Mouse (Mus musculus): ENCODE measurements around the gene Pcmt1.
"Not testable (repeated sequence)": the region's sequence is repeated elsewhere in the genome, so short reads cannot be mapped to it uniquely, and the experiment has no call there.

The Pcmt1 gene

DNA sequence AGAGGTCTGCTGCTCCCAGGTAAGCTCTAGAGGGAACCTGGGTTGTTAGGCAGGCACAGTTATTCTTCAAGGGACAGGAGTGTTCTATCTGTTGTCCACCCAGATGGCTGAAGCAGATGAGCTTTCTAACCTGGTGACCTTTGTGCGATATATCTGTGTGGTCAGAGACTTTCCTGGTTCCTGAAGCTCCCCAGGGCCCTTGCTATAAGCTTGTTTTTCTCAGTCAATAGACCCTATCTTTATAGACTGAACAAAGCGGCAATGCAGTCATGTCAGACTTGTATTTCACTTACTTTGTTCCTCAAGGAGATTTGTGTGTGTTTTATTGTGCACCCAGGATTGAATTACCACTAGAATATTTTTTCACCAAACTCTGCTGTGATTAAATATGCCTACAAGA, 29.9 kb downstream of the Pcmt1 start:
- in situ Hi-C loops (cut with MboI, MseI) = loop anchor here in 1 of 2 experiments (25.0 kb wide), 1 partner anchor 1839 kb away; the partner anchor contains the start of genes Fbxo5 and Mtrf1l

DNA sequence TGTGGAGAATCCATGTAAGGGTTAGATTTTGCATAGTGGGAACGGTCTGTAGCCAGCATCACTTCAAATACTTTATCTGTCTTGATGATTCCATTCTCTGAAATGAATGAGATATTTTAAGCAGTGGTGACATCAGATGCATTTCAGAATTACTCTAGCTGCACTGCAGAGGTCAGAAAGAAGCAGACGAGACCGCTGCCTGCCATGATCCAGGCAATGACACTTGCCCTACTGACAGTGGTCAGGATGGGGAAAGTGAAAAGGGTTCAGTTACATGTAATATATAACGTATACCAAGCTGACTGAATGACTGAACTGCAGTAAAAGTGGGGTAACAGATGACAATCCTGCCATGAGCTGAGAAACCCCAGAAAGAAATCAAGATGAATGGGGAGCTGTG, 31.9 kb downstream of the Pcmt1 start:
- in situ Hi-C loops (cut with MboI, MseI) = no loop called here

DNA sequence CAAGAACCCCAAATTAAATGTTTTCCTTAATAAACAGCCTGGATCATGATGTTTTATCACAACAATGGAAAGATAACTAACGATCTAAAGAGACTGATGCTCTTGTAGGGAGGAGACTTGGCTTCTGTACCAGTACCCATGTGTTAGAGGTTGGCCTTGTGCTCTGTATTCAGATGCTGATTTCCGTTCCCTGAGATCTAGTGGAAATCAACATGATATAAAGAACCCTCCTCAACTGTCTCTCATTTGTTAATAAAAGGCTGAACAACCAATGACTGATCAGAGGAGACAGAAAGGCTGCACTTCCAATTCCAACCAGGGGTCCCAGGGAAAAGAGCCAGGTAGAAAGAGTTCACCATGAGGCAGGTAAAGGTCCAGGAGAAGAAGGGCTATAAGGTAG, 35.0 kb downstream of the Pcmt1 start:
- in situ Hi-C loops (cut with MboI, MseI) = no loop called here

DNA sequence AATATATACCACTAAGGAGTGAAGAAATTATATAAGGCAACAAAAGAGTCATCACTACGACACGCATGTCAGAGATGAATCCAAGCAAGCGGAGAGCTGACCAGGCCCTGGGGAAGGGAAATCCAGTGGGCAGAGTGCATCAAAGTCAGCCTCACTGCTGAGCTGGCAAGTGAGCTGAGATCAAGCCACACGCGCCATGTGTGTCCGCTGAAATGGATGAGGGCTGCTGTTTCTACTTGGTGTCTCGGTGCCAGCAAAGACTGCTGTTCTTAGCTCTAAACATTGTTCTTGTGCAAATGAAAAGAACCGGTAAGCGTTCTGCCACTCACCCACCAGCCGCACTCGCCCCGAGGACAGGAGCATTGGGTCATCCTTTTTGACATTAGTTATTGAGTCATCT, 40.6 kb downstream of the Pcmt1 start:
- in situ Hi-C loops (cut with MboI, MseI) = no loop called here

DNA sequence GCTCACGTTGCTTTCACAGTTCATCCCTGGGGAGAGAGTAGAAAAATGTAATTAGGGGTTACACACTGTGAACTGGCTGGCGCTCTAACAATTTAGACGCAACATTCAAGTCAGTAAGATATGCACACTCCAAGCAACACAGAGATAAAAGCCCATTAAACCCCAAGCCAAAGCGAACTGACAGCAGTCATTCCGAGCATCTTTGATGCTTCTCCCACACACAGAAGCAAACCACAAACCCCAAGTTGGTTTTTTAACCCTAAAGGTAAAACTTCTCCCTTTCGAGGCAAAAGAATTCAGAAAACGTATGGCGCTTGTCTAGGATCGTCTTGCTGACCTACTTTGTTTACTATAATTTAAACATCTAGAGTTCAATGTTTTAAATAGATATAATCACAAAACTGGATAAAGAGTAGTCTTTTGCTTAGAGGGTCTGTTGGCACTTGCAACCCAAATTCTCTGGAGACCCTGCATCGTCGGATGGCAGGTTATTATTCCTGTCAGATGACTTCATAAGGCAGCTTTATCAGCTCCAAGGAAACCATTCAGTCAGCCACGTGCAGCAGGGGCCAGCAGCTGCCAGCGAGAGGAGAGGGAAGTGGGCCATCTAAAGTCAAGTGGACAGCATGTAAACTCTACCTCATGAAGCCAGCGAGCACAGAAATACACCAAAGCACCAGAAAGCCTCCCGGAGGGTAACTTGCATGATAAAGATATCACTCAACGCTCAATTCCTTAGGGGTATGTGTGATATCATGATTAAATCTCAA, 49.8 kb downstream of the Pcmt1 start:
- in situ Hi-C loops (cut with MboI, MseI) = no loop called here

DNA sequence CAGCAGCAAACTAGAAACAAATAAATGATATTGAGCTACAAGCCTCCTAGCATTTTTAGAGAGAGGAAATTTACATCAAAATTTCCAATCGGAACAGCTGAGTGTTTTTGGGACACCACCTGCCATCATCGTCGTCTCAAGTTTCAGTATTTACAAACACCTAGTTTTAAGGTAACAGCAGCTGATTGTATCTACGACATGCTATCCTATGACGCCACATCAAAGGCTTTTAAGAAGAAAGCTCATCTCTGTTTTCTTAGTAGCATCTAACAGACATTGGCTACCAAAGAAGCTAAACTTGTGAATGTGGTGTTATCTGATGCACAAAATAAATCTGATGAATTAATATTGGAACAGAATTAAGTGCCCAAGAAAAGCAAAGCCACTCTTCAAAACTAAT, 50.6 kb downstream of the Pcmt1 start:
- in situ Hi-C loops (cut with MboI, MseI) = no loop called here

DNA sequence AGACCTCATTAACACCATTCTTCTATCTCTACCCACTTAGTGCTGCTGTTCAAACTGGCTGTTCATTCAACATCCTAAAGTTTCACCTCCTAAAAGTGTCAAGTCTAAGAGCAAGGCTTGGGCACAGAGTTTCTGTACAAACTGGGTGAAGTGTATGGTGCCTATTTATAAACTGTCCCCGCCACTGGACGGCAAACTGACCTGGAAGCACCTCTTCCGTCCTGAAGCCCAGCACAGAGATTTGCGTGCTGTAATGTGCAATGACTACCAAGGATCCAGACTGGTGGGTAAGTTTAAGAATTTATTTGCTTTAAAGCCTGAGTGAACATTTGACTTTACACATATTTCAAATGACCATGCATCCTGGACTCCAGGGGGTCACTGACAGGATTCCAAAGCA, 51.8 kb downstream of the Pcmt1 start:
- in situ Hi-C loops (cut with MboI, MseI) = no loop called here

DNA sequence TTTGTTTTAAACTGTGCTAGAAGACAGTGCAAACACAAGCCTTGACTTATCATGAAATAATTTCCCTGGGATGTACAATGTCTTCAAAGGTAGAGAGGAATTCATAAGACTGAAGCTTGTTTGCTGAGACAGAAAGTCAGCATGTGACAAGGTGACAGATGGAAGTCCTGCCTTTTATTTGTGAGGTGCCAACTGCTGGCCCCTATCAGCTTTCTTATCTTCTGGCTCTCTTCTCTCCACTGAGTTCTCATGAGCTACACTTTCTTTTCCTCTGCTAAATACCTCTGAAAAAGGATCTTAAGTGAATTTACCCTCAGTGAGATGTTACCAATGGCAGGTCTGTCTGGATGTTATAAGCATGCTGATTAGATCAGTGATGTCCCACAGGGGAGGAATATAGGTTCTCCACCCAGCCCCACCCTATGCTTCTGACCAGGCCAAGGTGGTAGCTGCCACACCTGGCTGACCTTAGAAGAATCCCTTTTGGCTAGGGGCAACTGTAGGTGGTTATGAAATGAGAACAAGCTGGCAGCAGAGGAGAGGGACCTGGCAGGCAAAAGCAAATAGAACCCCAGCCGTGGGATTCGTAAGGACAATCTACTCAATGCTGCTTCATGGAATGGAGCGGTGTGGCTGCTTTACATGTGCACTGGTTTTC, 56.9 kb downstream of the Pcmt1 start:
- in situ Hi-C loops (cut with MboI, MseI) = no loop called here

DNA sequence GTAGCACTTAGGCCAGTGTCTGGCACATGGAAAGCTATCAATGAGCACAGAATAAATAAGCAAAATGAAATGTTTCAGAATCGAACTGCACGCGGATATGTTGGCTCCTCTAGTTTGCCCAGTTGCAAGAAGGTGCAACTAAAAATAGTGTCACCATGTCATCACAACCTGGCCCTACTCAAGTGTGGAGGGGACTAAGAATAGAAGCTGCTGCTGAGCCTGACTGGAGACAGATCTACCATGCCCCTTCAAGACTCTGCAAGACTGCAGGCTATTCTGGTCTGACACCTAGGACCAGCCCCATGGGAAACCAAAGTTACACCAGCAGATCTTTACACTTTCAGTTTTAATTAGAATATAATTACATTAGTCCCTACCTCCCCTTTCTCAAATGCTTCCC, 58.6 kb downstream of the Pcmt1 start:
- in situ Hi-C loops (cut with MboI, MseI) = no loop called here

DNA sequence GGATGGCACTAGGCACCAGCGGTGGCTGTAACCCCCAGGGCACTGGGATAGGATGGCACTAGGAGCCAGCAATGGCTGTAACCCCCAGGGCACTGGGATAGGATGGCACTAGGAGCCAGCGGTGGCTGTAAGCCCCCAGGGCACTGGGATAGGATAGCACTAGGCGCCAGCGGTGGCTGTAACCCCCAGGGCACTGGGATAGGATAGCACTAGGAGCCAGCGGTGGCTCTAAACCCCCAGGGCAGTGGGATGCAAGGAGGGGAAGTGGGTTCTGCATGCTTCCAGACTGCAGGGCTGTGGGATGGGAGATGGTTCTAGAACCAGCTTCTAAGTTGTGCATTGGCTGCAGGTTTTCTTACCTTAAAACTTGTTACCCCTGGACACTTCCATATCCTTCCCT, 60.2 kb downstream of the Pcmt1 start:
- in situ Hi-C loops (cut with MboI, MseI) = no loop called here

DNA sequence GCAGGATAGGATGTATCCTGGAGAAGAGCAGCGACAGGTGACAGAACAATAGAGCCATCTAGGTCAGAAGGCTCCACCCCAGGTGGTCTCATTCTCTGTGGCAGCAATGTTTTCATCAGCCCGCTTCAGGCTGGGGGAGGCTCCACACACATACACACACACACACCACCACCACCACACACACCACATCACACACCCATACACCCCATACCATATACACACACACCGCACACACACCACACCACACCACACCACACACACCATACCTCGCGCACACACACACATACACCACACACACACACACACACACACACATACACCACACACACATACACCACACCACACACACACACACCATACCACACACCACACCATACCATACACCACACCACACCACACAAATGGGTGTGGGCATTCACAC, 61.1 kb downstream of the Pcmt1 start:
- in situ Hi-C loops (cut with MboI, MseI) = no loop called here

DNA sequence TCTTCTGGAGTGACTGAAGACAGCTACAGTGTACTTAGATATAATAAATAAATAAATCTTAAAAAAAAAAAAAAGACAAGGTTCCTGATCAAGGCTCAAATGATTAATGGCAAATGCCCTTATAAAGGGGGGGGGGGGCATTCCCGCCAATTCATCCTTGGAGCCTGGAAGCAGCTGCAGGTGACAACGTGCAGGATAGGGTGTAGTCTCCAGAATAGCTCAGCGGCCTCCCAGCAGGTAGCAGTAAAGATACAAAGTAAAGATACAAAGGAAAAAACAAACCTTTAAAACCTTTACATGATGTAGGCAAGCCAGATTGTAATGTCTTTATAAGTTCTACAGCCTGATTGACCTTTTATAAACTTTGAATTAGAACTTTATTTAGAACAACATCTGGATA, 63.4 kb downstream of the Pcmt1 start:
- in situ Hi-C loops (cut with MboI, MseI) = not testable (repeated sequence)

DNA sequence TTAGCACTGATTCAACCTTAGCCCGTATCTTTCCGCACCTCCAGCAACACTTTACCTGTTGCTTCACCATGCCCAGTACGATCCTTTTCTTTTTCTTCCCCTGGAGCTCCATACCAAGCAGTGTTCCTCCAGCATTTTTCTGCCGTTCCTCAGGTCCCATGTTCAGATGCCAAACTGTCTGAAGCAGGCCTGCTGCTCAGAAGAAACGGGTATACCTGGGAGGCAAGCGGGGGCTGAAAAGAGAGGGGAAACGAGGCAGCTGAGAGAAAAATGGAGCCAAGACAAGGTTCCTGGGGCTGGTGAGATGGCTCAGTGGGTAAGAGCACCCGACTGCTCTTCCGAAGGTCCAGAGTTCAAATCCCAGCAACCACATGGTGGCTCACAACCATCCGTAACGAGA, 63.8 kb downstream of the Pcmt1 start:
- in situ Hi-C loops (cut with MboI, MseI) = not testable (repeated sequence)

DNA sequence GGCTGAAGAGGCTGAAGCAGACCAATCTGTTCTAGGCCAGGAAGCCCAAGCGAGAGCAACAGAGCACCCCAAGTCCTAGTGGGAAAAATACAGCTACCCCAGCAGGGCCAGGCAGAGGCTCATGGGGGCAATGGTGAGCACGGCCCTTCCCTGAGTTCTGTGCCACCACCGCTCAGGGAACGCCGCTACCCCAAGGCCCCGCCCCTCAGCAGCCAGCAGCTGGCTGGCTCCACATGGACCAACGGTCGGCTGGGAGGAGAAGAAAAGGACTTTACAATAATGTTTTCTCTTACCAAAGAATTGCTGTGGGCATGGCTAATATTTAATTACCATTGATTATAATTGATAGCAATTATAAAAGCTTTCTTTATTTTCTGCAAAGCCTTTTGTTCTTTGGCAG, 66.1 kb downstream of the Pcmt1 start:
- in situ Hi-C loops (cut with MboI, MseI) = no loop called here

DNA sequence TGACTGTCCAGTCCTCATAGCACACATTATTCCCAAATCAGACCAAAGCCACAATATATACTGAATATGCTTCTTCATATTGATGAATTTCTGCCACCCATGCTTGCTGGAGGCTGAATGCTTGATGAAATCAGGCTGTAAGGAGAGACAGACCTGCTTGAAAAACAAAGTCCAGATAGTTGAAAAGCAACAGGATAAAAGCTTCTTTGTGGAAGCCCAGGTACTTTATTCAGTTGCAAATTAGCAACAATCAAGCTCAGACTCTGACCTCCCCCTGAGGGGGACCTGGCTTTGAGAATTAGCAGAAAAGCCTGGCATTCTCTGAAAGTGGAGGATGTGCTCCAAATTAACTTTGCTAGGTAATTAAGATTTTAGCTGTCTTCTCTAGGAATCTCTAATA, 68.7 kb downstream of the Pcmt1 start:
- in situ Hi-C loops (cut with MboI, MseI) = not testable (repeated sequence)

DNA sequence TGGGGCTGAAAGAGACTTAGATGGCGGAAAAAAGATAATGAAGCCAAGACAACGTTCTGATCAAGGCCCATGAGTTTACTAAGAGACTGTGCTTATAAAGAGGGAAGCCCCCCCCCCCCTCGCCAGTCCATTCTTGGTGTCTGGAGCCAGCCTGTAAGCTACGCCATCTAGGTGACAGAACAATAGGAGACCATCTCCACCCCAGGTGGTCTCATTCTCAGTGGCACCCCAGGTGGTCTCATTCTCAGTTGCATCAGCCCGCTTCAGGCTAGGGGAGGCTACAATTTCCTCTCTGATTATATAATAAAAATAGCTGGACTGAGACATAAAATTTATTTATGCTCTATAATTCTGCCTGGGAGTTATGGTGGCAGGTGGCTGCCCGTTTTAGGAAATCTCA, 69.3 kb downstream of the Pcmt1 start:
- in situ Hi-C loops (cut with MboI, MseI) = no loop called here

DNA sequence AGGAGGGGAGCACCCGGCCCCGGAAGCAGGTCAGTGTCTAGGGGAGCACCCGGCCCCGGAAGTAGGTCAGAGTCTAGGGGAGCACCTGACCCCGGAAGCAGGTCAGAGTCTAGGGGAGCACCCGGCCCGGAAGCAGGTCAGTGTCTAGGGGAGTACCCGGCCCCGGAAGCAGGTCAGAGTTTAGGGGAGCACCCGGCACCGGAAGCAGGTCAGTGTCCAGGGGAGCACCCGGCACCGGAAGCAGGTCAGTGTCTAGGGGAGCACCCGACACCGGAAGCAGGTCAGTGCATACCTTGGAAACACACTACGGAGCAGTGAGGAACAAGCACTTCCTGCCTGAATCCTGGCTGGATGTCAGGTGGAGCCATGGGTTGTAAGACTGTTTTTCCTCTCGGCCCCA, 72.3 kb downstream of the Pcmt1 start:
- in situ Hi-C loops (cut with MboI, MseI) = no loop called here

DNA sequence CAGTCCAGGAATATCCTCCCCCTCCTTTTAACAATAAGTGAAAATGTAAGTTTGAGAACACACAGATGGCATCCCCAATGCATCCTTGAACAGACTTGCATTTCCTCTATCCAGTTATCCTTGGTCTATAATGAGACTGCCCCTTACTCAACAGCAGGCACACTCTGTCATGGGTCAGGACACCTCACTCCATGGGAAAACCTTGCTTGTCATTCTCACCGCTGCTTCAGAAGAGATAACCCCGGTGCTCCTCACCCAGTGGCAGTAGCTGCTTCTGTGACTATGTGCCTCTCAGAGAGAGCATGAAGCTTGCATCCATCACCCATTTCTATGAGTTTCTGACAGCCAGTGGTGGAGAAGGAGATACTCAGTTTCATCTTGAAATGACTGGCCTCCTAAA, 74.5 kb downstream of the Pcmt1 start:
- in situ Hi-C loops (cut with MboI, MseI) = no loop called here

DNA sequence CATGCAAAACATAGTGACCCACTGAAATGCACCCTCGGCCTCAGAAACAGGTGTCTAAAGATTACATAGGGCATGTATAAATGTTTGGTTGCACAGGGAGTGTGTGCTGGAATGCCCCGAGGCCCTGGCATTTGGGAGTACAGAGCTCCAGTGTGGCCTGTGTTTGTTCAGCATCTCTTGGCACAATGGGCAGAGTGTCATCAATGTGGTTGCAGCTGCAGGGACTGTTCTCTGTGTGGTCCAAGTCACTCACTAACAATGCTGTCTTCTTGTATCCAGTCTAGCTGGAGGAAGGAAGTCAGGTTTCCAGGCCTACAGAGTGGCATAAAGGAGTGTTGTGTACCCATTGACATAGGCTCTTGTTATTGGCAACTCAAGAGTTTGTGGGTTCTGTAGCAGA, 75.8 kb downstream of the Pcmt1 start:
- in situ Hi-C loops (cut with MboI, MseI) = no loop called here

DNA sequence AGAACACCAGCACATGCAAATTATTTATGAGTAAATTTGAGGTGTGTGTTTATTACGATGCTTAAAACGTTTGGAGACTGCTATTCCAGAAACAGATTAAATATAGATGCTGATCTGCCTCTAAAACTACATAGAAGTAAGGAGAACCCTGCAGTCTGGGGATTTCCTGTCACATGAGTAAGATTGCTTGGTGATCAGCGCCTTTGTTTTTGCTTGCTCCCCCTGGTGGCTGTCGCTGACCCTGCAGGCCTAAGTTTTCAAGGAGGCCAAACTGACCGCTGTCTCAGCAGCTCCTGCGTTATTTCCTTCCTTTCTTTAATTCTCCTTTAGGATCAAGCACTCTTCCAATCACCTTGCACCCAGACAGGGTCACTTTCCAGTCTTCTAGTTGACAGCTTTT, 80.3 kb downstream of the Pcmt1 start:
- in situ Hi-C loops (cut with MboI, MseI) = loop anchor here (5.0 kb wide), 4 partner anchors 128 to 268 kb away; partner anchors contain the start of gene Ulbp1 (in 1 of the 2)

DNA sequence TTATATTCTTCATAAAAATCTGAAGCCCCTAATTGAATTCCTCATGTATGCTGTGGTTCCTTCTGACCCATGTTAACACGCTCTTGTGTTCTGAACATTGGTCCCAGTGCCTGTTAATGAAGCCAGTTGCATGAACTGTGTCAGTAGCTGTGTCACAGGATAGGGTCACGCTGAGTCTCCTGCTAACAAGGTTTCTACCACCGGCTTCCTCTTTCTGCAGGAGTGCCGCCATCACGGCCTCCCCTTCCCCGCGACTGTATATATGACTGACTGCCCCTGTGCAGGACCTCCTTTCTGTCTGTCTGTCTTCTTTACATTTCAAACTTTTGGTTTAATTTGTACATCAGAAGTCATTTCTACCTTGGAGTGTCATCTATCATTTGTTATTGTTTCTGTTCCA, 82.8 kb downstream of the Pcmt1 start:
- in situ Hi-C loops (cut with MboI, MseI) = loop anchor here in 1 of 2 experiments (25.0 kb wide), 2 partner anchors 611 to 711 kb away; no protein-coding TSS in a partner anchor

DNA sequence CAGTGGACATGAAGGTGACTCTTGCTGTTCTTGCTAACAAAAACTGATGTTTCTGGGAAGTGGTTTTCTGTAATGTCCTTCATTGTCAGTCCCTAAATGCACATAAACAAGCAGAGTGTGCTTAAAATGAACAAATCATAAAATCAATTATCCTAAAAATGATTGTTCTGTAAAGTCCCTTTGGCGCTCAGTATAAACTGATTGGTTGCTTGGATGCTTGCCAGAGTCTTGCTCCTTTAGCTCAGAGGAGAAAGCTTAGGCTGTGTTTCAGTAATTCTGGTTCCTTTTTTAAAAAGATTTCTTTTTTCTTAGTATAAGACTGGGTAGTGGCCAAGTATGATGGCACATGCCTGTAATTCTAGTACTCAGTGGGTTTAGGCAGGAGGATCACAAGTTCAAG, 84.7 kb downstream of the Pcmt1 start:
- in situ Hi-C loops (cut with MboI, MseI) = loop anchor here in 1 of 2 experiments (25.0 kb wide), 2 partner anchors 609 to 709 kb away; no protein-coding TSS in a partner anchor

DNA sequence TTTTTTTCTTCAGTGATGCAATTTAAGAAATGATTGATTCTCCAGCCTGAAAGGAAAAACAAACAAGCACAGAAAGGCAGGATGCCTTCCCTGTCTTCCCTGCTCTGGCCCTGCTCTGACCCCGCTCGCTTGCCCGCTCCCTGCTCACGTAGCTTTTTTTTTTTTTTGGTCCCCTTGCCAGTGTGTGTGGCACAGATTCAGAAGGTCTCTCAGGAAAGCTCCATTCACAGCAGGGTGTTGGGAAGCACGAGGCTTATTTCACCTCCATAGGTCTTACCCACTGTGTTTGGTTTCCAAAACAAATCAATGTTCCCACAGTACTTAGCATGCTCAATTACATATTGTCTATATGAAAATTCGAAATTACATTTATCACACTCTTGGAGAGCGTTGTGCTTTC, 86.1 kb downstream of the Pcmt1 start:
- in situ Hi-C loops (cut with MboI, MseI) = loop anchor here in 1 of 2 experiments (25.0 kb wide), 2 partner anchors 607 to 707 kb away; no protein-coding TSS in a partner anchor
